Mouse (Mus musculus): ENCODE results near the gene Ifit1bl1. TPM values are rescaled to one million over a fixed set of nuclear protein-coding genes. Genes with fewer than 3 reads are reported as not detected.

Gene Ifit1bl1
- polyA plus RNA-seq, 1 experiment from 2014 or later = 0.09 TPM

DNA sequence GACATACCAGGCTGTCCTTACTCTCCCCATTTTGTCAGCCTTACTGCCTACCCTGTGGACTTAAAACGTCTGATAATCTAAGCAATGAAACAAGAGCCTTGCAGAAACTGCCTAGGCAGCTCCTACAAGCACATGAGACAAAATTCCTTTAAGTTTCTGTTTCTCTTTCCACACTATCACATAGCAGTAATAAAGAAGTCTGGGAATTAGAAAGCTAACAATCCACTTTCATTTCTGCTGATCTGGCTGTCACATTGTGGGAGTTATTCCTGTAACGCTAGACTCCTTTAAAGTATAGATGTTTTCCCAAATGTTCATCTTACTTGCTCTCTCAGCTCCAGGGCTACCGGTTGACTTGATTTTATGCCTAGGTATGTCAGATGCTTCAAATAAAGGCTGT is 48.2 kb downstream of the Ifit1bl1 start:
- no peak overlapping the region for H3K27ac ChIP-seq (ENCODE audit: low read length)
- no peak overlapping the region for H3K4me3 ChIP-seq (ENCODE audit: low read depth, low read length)

DNA sequence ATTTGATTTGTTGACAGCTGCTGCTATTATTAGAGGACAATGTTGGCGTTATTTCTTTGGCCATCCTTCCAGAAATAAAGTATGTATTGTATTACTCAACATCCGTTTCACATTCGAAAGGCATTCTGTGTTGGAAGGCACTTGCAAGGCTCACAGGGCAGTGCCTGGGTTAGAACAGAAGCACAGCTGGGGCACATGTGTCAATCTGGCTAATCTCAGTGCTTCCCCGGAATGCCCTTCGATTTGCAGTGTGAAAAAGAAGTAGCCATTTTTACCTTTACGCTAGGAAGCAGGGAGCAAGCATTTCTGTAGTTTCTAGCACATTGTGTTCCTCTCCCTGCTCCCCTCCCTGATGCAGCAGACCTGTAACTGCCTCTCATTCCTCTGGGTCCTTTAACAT is 48.7 kb downstream of the Ifit1bl1 start:
- Histone ChIP-seq H3K27me3 (ENCODE audit: control insufficient read depth, insufficient read depth, low read depth, low read length) (no peaks in the 10 kb centered on the region), H3K9ac (ENCODE audit: low read depth, low read length) (no peak overlapping the region), H3K4me1 (ENCODE audit: control insufficient read depth, low read depth, low read length) (peaks cover 9% of the 10 kb centered on the region), H3K4me3 (ENCODE audit: low read depth, low read length) (no peak overlapping the region), H3K36me3 (ENCODE audit: control insufficient read depth, insufficient read depth) (no peaks in the 10 kb centered on the region), H3K4me2 (ENCODE audit: low read depth, low read length) (no peak overlapping the region), H3K27ac (ENCODE audit: low read length) (no peak overlapping the region), H3K9me3 (replicated peaks; ENCODE audit: control insufficient read depth, low read length) (no peaks in the 10 kb centered on the region)
- WGBS (ENCODE audit: insufficient replicate concordance) = 67% methylated on average over 6 of the region's 6 CpGs
- ATAC-seq (ENCODE audit: low read depth) = no peak

More for the DNA sequence above, 48.2 kb downstream of the Ifit1bl1 start:
- Histone ChIP-seq H3K4me2 (ENCODE audit: low read depth, low read length) (no peak overlapping the region), H3K9ac (ENCODE audit: low read depth, low read length) (no peak overlapping the region), H3K36me3 (ENCODE audit: control insufficient read depth, insufficient read depth) (no peaks in the 10 kb centered on the region), H3K9me3 (replicated peaks; ENCODE audit: control insufficient read depth, low read length) (no peaks in the 10 kb centered on the region), H3K4me1 (ENCODE audit: control insufficient read depth, low read depth, low read length) (peaks cover 9% of the 10 kb centered on the region), H3K27me3 (ENCODE audit: control insufficient read depth, insufficient read depth, low read depth, low read length) (no peaks in the 10 kb centered on the region)
- ATAC-seq (ENCODE audit: low read depth) = no peak
- WGBS (ENCODE audit: insufficient replicate concordance) = 64% methylated on average over 3 of the region's 3 CpGs

DNA sequence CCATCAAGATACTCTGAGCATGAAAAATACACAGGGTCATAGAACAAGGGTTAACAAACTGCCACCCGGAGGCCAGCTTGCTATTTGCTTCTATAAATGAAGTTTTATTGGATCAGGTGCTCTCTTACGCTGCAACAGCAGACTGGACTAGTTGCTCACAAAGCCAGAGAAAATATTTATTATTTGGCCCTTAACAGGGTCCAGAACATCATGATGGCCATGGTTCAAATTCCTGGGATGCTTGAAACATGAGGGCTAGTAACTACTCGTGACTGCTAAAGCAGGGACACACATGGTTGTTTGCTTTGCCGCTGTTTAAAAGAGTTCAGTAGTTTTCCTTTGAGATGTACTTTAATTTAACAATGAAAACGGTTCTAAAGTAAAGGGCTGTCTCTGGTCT is 49.8 kb downstream of the Ifit1bl1 start:
- Histone ChIP-seq H3K9ac (ENCODE audit: low read depth, low read length) (no peak overlapping the region), H3K4me2 (ENCODE audit: low read depth, low read length) (peak overlapping the region; percentile 12)
- 57% methylated on average over 5 of the region's 5 CpGs for WGBS (ENCODE audit: insufficient replicate concordance)

DNA sequence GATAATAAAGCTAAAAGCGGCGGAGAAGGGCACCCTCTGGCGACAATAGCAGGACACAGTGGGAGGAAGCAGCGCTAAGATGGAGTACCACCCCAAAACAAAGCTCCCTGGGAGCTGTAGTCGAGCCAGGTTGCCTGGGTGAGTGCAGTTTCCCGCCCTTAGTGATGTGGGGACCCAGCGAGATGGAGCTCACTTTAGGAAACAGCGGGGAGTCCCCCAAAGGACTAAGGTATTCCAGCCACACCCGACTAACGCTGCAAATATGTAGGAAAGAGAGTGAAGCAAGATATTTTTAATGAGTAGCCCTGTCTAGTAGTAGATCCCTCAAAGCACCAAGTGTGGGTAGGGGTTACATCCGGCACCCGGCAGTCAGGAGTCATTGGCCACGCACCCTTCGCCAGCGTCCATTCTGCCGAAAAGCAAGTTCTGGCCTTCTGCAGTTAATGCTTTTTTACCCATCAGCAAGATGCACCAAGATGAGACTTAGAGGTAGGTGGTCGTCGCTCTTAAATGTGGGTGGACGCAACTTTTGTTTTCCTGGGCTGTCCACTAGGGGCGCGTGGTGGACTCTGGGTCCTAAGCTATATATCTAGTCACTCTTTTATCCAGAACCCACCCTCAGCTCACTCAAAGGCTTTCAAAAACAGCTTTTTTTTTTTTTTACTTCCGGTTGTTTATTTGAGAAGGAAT is 51.1 kb downstream of the Ifit1bl1 start, which contains the start of gene Ifit2:
TSS of gene Ifit2 (plus strand) at position 161 of the 690 bp plus-strand sequence.
- Histone ChIP-seq H3K9ac (ENCODE audit: low read depth, low read length) (peak within 1 kb of the TSS; percentile 42), H3K4me1 (ENCODE audit: control insufficient read depth, low read depth, low read length) (peaks cover 9% of the 10 kb centered on the region), H3K36me3 (ENCODE audit: control insufficient read depth, insufficient read depth) (no peaks in the 10 kb centered on the region), H3K9me3 (replicated peaks; ENCODE audit: control insufficient read depth, low read length) (no peaks in the 10 kb centered on the region), H3K4me3 (ENCODE audit: low read depth, low read length) (peak within 1 kb of the TSS; percentile 63), H3K27ac (ENCODE audit: low read length) (0 out of 2 replicates have a peak within 1 kb of the TSS, but pooled peaks have one; percentile 3), H3K27me3 (ENCODE audit: control insufficient read depth, insufficient read depth, low read depth, low read length) (no peaks in the 10 kb centered on the region), H3K4me2 (ENCODE audit: low read depth, low read length) (peak within 1 kb of the TSS; percentile 80)
- under 1% methylated on average over 22 of the region's 22 CpGs for WGBS (ENCODE audit: insufficient replicate concordance)
- ATAC-seq (ENCODE audit: low read depth) = peak; percentile 91

More for the DNA sequence above, 49.8 kb downstream of the Ifit1bl1 start:
- Histone ChIP-seq H3K4me3 (ENCODE audit: low read depth, low read length) (no peak overlapping the region), H3K9me3 (replicated peaks; ENCODE audit: control insufficient read depth, low read length) (no peaks in the 10 kb centered on the region), H3K4me1 (ENCODE audit: control insufficient read depth, low read depth, low read length) (peaks cover 9% of the 10 kb centered on the region), H3K36me3 (ENCODE audit: control insufficient read depth, insufficient read depth) (no peaks in the 10 kb centered on the region), H3K27ac (ENCODE audit: low read length) (no peak overlapping the region), H3K27me3 (ENCODE audit: control insufficient read depth, insufficient read depth, low read depth, low read length) (no peaks in the 10 kb centered on the region)
- ATAC-seq (ENCODE audit: low read depth) = no peak

DNA sequence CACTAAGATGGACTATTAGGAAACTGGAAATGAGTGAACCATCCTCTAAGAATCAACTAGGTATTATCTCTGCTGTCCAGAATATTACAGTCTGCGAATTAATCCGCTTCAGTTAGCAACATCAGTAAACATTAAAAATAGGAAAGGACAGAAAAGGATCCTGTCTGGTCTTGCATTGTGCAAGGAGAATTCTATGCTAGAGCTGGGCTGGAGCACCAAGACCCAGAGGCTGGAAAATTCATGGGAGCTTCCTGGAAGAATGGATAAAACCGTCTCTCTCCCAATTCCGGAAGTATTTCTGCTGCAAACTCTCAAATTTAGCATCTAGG is 51.6 kb downstream of the Ifit1bl1 start:
- Histone ChIP-seq H3K4me1 (ENCODE audit: control insufficient read depth, low read depth, low read length) (peaks cover 9% of the 10 kb centered on the region), H3K9ac (ENCODE audit: low read depth, low read length) (peak overlapping the region; percentile 42; the same call in 1 of the 2 replicates), H3K9me3 (replicated peaks; ENCODE audit: control insufficient read depth, low read length) (no peaks in the 10 kb centered on the region), H3K27ac (ENCODE audit: low read length) (no peak overlapping the region), H3K36me3 (ENCODE audit: control insufficient read depth, insufficient read depth) (no peaks in the 10 kb centered on the region), H3K4me3 (ENCODE audit: low read depth, low read length) (peak overlapping the region; percentile 63), H3K4me2 (ENCODE audit: low read depth, low read length) (peak overlapping the region; percentile 80), H3K27me3 (ENCODE audit: control insufficient read depth, insufficient read depth, low read depth, low read length) (no peaks in the 10 kb centered on the region)
- WGBS (ENCODE audit: insufficient replicate concordance) = 23% methylated on average over 4 of the region's 4 CpGs
- no peak for ATAC-seq (ENCODE audit: low read depth)

DNA sequence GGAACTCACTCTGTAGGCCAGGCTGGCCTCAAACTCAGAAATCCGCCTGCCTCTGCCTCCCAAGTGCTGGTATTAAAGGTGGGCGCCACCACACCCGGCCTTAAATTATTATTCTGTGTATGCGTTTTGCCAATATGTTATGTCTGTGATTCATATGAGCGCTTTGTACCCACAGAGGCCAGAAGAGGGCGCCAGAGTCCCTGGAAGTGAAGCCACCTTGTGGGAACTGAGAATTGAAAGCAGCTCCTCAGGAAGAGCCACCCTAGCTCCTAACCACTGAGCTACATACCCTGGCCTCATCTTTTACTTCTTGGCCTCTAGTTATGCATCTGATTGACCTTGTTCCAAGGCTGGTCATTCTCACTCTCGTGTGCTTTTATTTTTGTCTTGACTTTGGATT is 53.8 kb downstream of the Ifit1bl1 start:
- ATAC-seq (ENCODE audit: low read depth) = 0 out of 2 replicates have a peak, but pooled peaks have one; percentile 16
- no peak overlapping the region for H3K4me3 ChIP-seq (ENCODE audit: low read depth, low read length)
- WGBS (ENCODE audit: insufficient replicate concordance) = 16% methylated on average over 7 of the region's 7 CpGs

DNA sequence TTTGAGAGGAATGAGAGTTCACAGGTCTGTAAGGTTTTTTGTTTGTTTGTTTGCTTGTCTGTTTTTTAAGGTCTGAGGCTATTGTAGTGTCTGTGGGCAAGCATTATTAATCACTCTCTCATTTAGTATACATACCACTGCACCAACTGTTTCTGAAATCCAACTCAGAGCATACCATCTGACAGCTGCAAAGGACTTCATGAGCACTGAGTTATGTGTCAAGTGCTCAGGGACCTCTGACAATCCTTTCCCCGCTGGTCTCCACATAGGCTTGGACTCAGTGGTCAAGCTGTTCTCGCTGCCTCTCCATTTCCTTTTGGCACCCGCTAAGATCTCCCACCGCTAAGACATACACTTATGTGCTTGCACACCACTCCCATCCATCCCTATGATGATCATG is 55.5 kb downstream of the Ifit1bl1 start:
- Histone ChIP-seq H3K4me3 (ENCODE audit: low read depth, low read length) (no peak overlapping the region), H3K36me3 (ENCODE audit: control insufficient read depth, insufficient read depth) (no peaks in the 10 kb centered on the region), H3K4me1 (ENCODE audit: control insufficient read depth, low read depth, low read length) (peaks cover 5% of the 10 kb centered on the region), H3K27me3 (ENCODE audit: control insufficient read depth, insufficient read depth, low read depth, low read length) (no peaks in the 10 kb centered on the region), H3K9me3 (replicated peaks; ENCODE audit: control insufficient read depth, low read length) (no peaks in the 10 kb centered on the region), H3K9ac (ENCODE audit: low read depth, low read length) (no peak overlapping the region), H3K27ac (ENCODE audit: low read length) (no peak overlapping the region), H3K4me2 (ENCODE audit: low read depth, low read length) (no peak overlapping the region)
- 73% methylated on average over 4 of the region's 4 CpGs for WGBS (ENCODE audit: insufficient replicate concordance)
- ATAC-seq (ENCODE audit: low read depth) = no peak

More for the DNA sequence above, 53.8 kb downstream of the Ifit1bl1 start:
- Histone ChIP-seq H3K27me3 (ENCODE audit: control insufficient read depth, insufficient read depth, low read depth, low read length) (no peaks in the 10 kb centered on the region), H3K4me1 (ENCODE audit: control insufficient read depth, low read depth, low read length) (peaks cover 9% of the 10 kb centered on the region), H3K4me2 (ENCODE audit: low read depth, low read length) (no peak overlapping the region), H3K36me3 (ENCODE audit: control insufficient read depth, insufficient read depth) (no peaks in the 10 kb centered on the region), H3K27ac (ENCODE audit: low read length) (no peak overlapping the region), H3K9me3 (replicated peaks; ENCODE audit: control insufficient read depth, low read length) (no peaks in the 10 kb centered on the region), H3K9ac (ENCODE audit: low read depth, low read length) (no peak overlapping the region)

Other genes starting within 250 kb of the Ifit1bl1 start
- 0.08 TPM in 2 replicates for gene Ch25h, start 126.8 kb downstream of the Ifit1bl1 start, polyA plus RNA-seq (2015; fragmentation: Nextera tagmentation; extraction: Ambion mirVana)
- 51.8 and 53.1 TPM in 2 replicates for gene Lipa, start 74.5 kb downstream of the Ifit1bl1 start, polyA plus RNA-seq (2015; fragmentation: Nextera tagmentation; extraction: Ambion mirVana)
- gene Ifit2, start 51.3 kb downstream of the Ifit1bl1 start, polyA plus RNA-seq (2015; fragmentation: Nextera tagmentation; extraction: Ambion mirVana) = 2.8 and 3.2 TPM in 2 replicates
- 1.1 and 1.9 TPM in 2 replicates for gene Ifit3, start 18.4 kb downstream of the Ifit1bl1 start, polyA plus RNA-seq (2015; fragmentation: Nextera tagmentation; extraction: Ambion mirVana)
- gene Ifit3b, start 6.0 kb upstream of the Ifit1bl1 start, polyA plus RNA-seq (2015; fragmentation: Nextera tagmentation; extraction: Ambion mirVana) = 0.28 and 0.41 TPM in 2 replicates
- 0.09 and 0.30 TPM in 2 replicates for gene Ifit1bl2, start 38.8 kb upstream of the Ifit1bl1 start, polyA plus RNA-seq (2015; fragmentation: Nextera tagmentation; extraction: Ambion mirVana)
- gene Ifit1, start 38.9 kb upstream of the Ifit1bl1 start, polyA plus RNA-seq (2015; fragmentation: Nextera tagmentation; extraction: Ambion mirVana) = 0.77 and 0.81 TPM in 2 replicates
- gene Slc16a12, start 145.3 kb upstream of the Ifit1bl1 start, polyA plus RNA-seq (2015; fragmentation: Nextera tagmentation; extraction: Ambion mirVana) = 15.3 and 16.5 TPM in 2 replicates

Measured in liver, embryonic 16.5 days (tissue).